Mouse (Mus musculus): ENCODE data around the gene Hs3st5. TPM values are rescaled to one million over a fixed set of nuclear protein-coding genes. Genes with fewer than 3 reads are reported as not detected.

The Hs3st5 gene
- 11.4 and 13.0 TPM in 2 replicates for polyA plus RNA-seq (2012; rRNA removed)

GRCm38 (mm10) chr10:36506727-36507555 lies at the start of gene Hs3st5:
Hs3st5 (plus strand) TSS chr10:36506814.

